Mouse (Mus musculus): Measurements from ENCODE around the gene Klhl5.

Klhl5 gene

DNA sequence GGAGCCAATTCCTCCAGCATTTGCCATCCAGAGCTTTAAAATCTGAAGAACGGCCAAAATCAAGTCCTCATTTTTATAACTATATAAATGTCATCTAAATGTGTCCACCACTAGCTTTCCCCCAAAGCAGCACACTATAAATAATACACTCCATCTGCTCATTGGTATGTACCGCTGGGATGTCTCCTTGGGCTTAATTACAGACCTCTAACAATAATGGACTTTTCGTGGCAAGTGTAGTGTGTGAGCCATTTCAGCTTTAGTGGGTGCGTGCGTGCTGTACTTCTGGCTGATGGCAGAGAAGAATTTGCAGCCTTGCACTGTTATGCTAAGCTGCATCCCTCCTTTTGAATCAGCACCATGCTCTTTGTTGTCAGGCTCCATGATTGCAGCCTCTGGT lies 84.3 kb downstream of the Klhl5 start:
- in situ Hi-C loops (cut with MboI, MseI): no loop called here

GRCm38 (mm10) chr5:65194441-65194840 lies 87.1 kb downstream of the Klhl5 start:
- in situ Hi-C loops (cut with MboI, MseI): no loop called here

DNA sequence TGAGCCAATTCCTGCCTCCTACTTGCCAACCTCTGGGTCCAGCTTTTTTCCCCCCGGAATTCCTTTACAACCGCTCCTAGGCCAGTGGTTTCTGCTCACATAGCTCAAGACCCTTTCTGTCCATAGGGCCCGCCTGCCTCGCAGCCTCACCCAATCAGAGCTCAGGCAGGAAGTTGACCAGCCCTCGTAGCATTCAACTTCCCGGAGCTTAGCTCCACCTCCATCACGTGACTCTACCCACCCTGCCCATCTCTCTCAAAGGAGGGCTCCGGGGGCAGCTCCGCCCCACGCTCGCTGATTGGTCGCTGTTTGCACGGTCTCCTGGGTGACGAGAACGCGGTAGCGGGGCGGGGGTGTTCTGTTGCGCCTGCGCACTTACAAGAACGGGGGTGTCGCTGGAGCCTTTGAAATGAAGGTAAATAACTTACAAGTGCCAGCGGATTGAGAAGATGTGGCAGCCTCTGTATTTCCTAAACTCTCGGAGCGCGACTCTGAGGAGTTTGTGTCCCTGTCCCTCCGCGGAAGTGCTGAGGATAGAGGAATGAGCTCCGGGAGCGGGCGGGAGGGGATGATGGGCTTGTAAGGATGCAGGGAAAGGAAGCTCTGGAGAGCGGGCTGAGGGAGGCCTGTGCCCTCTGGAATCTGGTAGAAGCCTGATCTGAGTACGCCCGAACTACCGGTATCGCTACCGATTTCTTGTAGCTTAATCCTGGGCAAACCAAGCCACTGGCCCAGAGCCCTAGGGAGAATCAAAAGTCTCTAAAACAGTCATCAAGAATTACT lies 92.2 kb downstream of the Klhl5 start, which contains the start of gene Wdr19:
Wdr19 (plus strand) TSS at position 351 of the 783 bp plus-strand sequence.
- in situ Hi-C loops (cut with MboI, MseI): loop anchor here in 1 of 2 experiments (5.0 kb wide), 1 partner anchor 87 kb away; no protein-coding TSS in a partner anchor

- in situ Hi-C loops (cut with MboI, MseI): no loop called here
Measured at GRCm38 (mm10) chr5:65204726-65205125, 97.4 kb downstream of the Klhl5 start.

DNA sequence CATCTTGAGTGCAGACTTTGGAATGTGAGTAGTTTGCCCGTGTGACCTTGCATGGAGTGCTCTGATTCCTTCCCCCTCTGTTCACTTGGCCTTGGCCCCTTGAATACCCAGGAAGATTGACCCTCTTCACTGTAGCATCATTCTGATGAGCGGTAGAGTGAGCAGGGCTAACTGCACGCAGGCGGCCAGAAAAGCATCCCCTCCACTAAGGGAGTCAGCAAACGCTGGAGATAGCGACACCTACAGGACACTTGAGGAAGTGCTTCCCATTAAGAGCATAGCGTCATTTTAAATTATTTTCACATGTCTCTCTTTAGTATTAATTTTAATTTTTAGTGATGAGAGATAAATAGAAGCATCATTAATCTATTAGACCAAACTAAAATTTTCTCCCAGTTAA lies 106.0 kb downstream of the Klhl5 start:
- in situ Hi-C loops (cut with MboI, MseI): no loop called here

Data from T-helper 17 cell (primary cell).